Mouse (Mus musculus) activated CD4-positive, CD25-positive, alpha-beta regulatory T cell, adult 4 months (primary cell): ENCODE results near the gene Gm3629. TPM values are rescaled to one million over a fixed set of nuclear protein-coding genes. Genes with fewer than 3 reads are reported as not detected.
"Not testable (repeated sequence)": the region's sequence is repeated elsewhere in the genome, so short reads cannot be mapped to it uniquely, and the experiment has no call there.

Experiments
- ATAC-seq: one replicate; pipeline ENCODE4 v1.8.0; 2017
- polyA plus RNA-seq, 2 experiments: library from polyadenylated mRNA; unstranded; fragments of 100-300 nt; shearing (Covaris generic); gene quantifications; one replicate each; pipeline ENCODE4 v1.2.1; 2017

Gm3629 gene
- under 1 TPM; 0.32 to 0.41 TPM for polyA plus RNA-seq

GRCm38 (mm10) chr14:6590513-6590912 lies at the start of gene Gm3629:
Gene Gm3629 (minus strand): TSS chr14:6590613.
- not testable (repeated sequence) for ATAC-seq

- not testable (repeated sequence) for ATAC-seq
Measured at GRCm38 (mm10) chr14:6622318-6622717, 31.9 kb upstream of the Gm3629 start, which contains the start of gene Gm3460. Gene Gm3460 (minus strand): TSS chr14:6622418.

GRCm38 (mm10) chr14:6606436-6606835 lies 16.0 kb upstream of the Gm3629 start:
- not testable (repeated sequence) for ATAC-seq

GRCm38 (mm10) chr14:6605004-6605403 lies 14.6 kb upstream of the Gm3629 start:
- ATAC-seq = not testable (repeated sequence)

GRCm38 (mm10) chr14:6604551-6604950 lies 14.1 kb upstream of the Gm3629 start:
- ATAC-seq = not testable (repeated sequence)

GRCm38 (mm10) chr14:6537190-6537589 lies 53.2 kb downstream of the Gm3629 start, which contains the start of gene Gm8356:
Gene Gm8356 (minus strand): TSS chr14:6537290.
- ATAC-seq = not testable (repeated sequence)

Other genes with a start within 250 kb of the Gm3629 start
- not detected for gene Gm3618, start 246.9 kb downstream of the Gm3629 start, polyA plus RNA-seq
- not detected for gene Gm16440, start 200.3 kb downstream of the Gm3629 start, polyA plus RNA-seq
- 1 to 10 TPM in 1 of 2 experiments, under 1 TPM in 1; 0.38 to 4.6 TPM for gene Gm3591, start 178.1 kb downstream of the Gm3629 start, polyA plus RNA-seq
- not detected for gene Gm3594, start 146.0 kb downstream of the Gm3629 start, polyA plus RNA-seq
- not detected for gene Gm8356, start 53.3 kb downstream of the Gm3629 start, polyA plus RNA-seq
- gene Gm3460, start 31.8 kb upstream of the Gm3629 start, polyA plus RNA-seq = not detected
- not detected for gene Gm10251, start 93.6 kb upstream of the Gm3629 start, polyA plus RNA-seq
- gene Gm8050, start 129.6 kb upstream of the Gm3629 start, polyA plus RNA-seq = not detected
- 10 to 100 TPM in 1 of 2 experiments, 1 to 10 TPM in 1; 9.5 to 18.6 TPM for gene Gm3636, start 151.7 kb upstream of the Gm3629 start, polyA plus RNA-seq
- gene Gm8362, start 183.8 kb upstream of the Gm3629 start, polyA plus RNA-seq = not detected
- gene Gm3642, start 249.7 kb upstream of the Gm3629 start, polyA plus RNA-seq = not detected